Mouse (Mus musculus) spleen, embryonic (tissue): Measurements from ENCODE around the gene Cacng2.

Experiments used
- CTCF ChIA-PET: fragments of 350-600 bp; sonication (Branson Sonifier 250); formaldehyde crosslinking; loops from one replicate; lab custom pipeline; 2022; lab: Charles Lee

Gene Cacng2

DNA sequence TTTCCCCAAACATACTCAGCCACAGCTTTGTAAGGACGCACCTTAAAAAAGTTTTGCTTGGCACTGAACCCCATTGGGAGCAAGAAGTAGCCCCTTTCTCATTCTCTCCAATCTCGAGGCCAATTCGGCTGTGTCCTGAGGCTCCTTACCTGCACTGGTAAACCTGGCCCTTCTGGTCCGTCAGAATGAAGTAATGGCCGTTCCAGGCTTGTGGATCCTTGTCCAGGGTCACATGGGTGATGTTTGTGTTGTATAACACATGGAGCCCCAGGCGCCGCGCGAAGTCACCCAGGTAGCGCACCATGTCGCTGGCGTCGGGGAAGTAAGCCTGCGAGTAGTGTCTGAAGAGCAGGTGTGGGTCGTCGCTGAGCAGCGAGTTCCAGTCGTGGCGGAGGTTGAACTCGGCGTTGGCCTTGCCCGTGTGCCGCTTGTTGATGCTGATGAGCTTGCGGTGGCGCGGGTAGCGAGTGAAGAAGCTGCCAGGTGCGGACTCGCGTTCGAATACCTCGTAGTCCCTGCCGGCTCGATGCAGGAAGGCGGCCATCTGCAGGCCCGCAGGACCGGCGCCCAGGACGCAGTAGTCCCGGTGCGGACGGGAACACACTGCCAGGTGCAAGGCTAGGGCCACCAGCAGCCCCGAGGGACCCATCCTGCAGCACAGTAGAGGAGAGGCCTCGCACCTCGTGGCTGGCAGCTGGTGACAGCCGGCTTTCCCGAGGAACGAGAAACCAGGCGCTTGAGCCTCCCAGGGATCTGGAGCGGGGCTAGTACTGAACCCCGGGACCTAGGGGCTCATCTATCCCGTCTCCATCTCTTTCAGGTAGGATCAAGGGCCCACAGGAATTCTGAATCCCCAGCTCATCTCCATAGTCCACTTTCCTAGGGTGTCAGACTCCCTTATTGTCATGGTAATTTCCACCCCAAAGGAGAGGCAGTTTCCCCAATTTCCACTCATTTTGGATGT lies 164.1 kb downstream of the Cacng2 start:
- CTCF ChIA-PET: no interaction called here

DNA sequence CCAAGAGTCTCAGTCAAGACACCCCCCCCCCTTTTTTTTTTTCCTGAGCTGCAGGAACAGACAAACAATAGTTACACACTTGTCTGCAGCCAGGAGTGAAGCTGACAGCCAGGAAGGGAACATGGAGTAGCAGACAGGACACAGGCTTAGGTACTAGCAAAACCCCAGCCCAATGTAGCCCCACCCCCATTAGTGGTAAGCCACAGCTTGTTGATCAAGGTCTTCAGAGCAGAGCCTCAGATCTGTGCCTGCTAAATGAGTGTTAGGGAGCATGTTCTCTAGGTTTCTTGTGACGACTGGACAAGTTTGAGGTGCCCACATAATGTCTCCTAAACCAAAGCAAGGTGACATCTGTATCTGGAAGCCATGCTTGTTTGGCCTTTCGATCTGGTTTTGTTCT lies 165.5 kb downstream of the Cacng2 start:
- CTCF ChIA-PET: no interaction called here

DNA sequence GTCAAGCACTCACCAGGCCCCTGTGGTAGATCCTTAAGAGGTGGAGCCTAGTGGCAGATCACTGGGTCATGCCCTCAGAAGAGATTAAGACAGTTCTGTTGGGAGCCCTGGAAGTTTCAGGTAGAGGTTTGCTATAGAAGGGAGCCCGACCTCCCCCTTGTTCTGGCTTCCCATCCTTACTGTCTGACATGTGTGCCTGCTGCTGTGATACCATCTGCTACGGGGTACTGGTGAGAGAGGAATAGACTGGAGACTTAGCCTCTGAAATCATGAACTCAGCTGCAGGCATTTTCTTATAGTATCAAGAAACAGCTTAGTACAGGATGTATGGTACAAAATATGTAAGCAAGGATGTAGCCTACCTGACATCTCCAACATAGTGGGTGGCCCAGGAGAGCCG lies 166.9 kb downstream of the Cacng2 start:
- CTCF ChIA-PET: no interaction called here

DNA sequence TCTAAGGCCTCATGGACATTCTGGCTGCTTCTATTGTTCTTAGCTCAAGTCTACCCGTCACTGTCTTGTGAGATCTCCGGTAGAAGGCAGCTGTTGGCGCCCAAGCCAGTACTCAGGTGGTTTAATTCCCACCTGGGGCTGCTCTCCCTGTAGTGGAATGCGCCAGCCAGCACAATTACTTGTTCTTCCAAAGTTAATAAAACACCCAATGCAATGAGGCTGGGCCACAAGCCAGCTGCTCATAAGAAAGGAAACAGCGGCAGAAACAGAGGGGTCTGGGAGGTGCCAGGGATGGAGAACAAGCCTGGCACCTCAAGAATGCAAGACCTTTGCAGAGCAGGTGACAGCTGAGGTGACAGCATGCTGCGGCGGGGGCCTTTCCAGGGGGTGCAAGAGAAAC lies 170.8 kb downstream of the Cacng2 start:
- CTCF ChIA-PET: no interaction called here

DNA sequence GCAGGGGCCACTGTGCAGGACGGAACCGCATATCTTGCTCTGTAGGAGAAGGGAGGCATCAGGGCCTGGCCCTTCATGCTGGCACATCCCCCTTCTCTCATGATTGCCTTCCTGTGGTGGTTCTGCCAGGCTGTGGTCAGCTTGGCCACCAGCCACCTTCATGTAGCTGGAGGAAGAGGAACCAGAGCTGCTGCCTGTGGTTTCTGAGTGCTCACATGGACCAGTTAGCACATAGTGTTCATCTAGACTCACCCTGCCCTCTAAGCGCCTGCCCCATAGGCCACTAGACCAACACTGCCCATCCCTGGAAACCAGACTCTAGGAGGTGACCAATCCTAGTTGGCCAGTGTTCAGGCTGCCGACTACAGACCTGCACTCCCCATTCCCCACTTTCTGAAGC lies 174.1 kb downstream of the Cacng2 start:
- CTCF ChIA-PET: no interaction called here
